Mouse (Mus musculus): ENCODE results near the gene Nol9. TPM values are rescaled to one million over a fixed set of nuclear protein-coding genes. Genes with fewer than 3 reads are reported as not detected.

The Nol9 gene
- polyA plus RNA-seq, 1 experiment from 2014 or later = 25.8 TPM

DNA sequence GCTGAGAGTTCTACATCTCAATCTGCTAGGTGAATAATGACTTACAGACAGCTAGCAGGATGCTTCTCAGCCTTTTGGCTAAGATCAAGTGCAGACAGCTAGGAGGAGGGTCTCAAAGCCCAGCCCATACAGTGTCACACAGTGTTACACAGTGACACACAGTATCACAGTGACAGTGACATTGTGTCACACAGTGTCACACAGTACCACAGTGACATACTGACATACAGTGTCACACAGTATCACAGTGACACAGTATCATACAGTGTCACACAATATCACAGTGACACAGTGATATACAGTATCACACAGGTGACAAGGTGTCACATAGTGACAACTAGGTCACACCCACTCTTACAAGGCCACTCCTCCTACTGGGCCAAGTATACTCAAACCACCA is 28.2 kb downstream of the Nol9 start:
- no peak overlapping the region for H3K4me3 ChIP-seq (replicated peaks; ENCODE audit: low read depth, low read length)
- H3K9me3 ChIP-seq (ENCODE audit: control insufficient read depth, low read length) = no peaks in the 10 kb centered on the region
- no peaks in the 10 kb centered on the region for H3K36me3 ChIP-seq (ENCODE audit: control insufficient read depth, insufficient read depth, low read length)
- no peaks in the 10 kb centered on the region for H3K27me3 ChIP-seq (ENCODE audit: control insufficient read depth, insufficient read depth, low read length)
- H3K4me1 ChIP-seq (ENCODE audit: control insufficient read depth, insufficient read depth, low read length) = peaks cover under 1% of the 10 kb centered on the region; the same call in 1 of the 2 replicates
- H3K27ac ChIP-seq (replicated peaks; ENCODE audit: low read depth, low read length) = no peak overlapping the region
- no peak overlapping the region for H3K9ac ChIP-seq (replicated peaks; ENCODE audit: low read length)
- DNase-seq (no peak), ATAC-seq (ENCODE audit: low FRiP score, low TSS enrichment) (no peak)
- no peak overlapping the region for H3K4me2 ChIP-seq (ENCODE audit: low read length)

DNA sequence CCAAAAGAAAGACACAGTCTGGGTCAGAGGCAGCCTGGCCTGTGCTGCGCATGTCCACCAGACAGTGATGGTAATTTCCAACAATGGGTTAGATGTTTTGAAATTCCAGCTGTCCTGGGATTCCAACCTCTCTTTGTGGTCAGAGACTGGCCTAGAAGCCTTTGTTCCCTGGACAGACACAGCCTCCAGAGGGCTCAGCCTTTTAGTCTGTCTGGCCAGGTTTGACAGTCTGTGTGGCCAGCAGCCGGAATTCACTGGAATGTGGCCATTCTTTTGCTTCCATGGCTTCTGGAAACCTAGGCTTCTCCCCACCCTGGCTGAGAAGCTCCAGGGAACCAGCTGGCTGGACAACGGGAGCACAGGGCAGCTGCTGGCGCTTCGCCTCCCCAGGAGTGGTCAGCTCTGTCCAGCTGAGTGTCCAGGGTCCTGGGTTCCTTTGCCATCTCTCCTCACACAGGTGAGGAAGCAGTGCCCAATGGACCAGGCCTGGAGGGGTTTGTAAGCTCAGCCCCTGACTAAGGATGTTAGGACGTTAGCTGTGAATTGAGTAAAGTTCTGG is 29.1 kb downstream of the Nol9 start:
- Histone ChIP-seq H3K4me1 (ENCODE audit: control insufficient read depth, insufficient read depth, low read length) (peaks cover 6% of the 10 kb centered on the region), H3K27ac (replicated peaks; ENCODE audit: low read depth, low read length) (no peak overlapping the region), H3K9ac (replicated peaks; ENCODE audit: low read length) (no peak overlapping the region), H3K4me3 (replicated peaks; ENCODE audit: low read depth, low read length) (no peak overlapping the region), H3K36me3 (ENCODE audit: control insufficient read depth, insufficient read depth, low read length) (no peaks in the 10 kb centered on the region), H3K4me2 (ENCODE audit: low read length) (no peak overlapping the region), H3K9me3 (ENCODE audit: control insufficient read depth, low read length) (no peaks in the 10 kb centered on the region), H3K27me3 (ENCODE audit: control insufficient read depth, insufficient read depth, low read length) (no peaks in the 10 kb centered on the region)
- 67% methylated on average over 6 of the region's 6 CpGs for WGBS
- no peak for ATAC-seq (ENCODE audit: low FRiP score, low TSS enrichment)
- no peak for DNase-seq

DNA sequence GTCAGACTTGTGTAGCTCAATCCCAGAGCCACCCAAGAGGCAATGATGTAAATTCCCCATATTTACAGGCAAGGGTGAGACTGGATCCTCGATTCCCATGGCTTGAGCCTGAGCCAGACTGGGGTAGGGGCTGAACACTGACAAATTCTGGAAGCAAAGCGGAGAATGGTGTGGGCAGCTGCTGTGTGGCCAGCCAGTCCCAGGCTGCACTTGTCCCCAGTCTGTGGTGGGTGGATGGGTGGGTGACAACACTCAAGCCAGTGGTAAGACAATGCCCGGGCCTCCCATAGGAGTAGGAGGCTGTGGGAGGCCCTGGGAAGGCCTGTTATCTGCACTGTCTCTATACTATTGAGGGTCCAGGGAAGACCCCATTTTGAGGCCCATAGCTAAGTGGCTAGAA is 30.1 kb downstream of the Nol9 start:
- Histone ChIP-seq H3K27ac (replicated peaks; ENCODE audit: low read depth, low read length) (no peak overlapping the region), H3K4me2 (ENCODE audit: low read length) (no peak overlapping the region), H3K36me3 (ENCODE audit: control insufficient read depth, insufficient read depth, low read length) (no peaks in the 10 kb centered on the region), H3K27me3 (ENCODE audit: control insufficient read depth, insufficient read depth, low read length) (no peaks in the 10 kb centered on the region), H3K9ac (replicated peaks; ENCODE audit: low read length) (no peak overlapping the region), H3K9me3 (ENCODE audit: control insufficient read depth, low read length) (no peaks in the 10 kb centered on the region), H3K4me3 (replicated peaks; ENCODE audit: low read depth, low read length) (no peak overlapping the region), H3K4me1 (ENCODE audit: control insufficient read depth, insufficient read depth, low read length) (peaks cover 6% of the 10 kb centered on the region)
- ATAC-seq (ENCODE audit: low FRiP score, low TSS enrichment) (no peak), DNase-seq (no peak)
- WGBS = 83% methylated on average over 3 of the region's 3 CpGs

DNA sequence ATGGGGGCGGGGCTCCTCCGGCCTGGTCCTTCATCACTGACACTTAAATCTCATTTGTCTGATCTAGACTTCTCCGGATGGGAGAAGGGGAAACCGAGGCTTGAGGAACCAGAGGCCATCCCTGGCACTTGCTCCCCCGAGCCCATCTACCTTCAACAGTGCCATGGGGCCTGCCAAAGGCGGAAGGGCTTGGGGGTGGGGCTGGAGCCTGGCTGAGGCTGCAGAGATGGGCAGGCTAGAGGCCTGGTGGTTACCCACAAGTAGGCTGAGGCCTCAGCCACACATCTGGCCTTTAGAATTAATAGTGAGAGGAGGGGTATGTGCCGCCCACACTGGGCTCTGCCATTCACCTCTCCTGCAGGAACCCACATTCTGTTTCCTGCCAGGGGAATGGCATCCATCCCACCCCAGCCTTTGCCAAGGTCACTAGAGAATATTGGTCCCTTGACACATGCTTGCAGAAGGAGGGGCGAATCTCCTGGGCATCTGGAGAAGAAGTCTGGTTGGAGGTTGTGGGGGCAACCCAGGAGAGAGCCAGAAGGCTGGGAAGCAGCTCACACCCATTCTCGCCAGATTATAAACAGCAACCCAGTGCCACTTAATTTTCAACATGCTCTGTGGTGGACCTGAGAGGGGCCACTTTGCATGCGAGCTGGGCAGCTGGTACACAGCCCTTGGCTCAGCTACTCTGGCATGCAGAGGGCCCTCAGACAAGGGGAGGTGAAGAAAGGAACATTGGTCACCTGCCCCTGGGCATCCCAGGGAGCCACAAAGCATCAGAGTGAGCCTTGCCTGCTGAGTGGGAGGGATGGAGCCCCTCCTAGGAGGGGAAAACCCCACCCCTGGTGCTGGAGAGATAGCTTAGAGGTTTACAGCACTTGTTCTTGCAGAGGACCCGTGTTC is 31.6 kb downstream of the Nol9 start:
- no peak overlapping the region for H3K9ac ChIP-seq (replicated peaks; ENCODE audit: low read length)
- ATAC-seq (ENCODE audit: low FRiP score, low TSS enrichment) = no peak
- H3K4me1 ChIP-seq (ENCODE audit: control insufficient read depth, insufficient read depth, low read length) = peaks cover 6% of the 10 kb centered on the region
- no peak for DNase-seq
- WGBS = 78% methylated on average over 11 of the region's 11 CpGs
- no peak overlapping the region for H3K4me3 ChIP-seq (replicated peaks; ENCODE audit: low read depth, low read length)
- no peaks in the 10 kb centered on the region for H3K9me3 ChIP-seq (ENCODE audit: control insufficient read depth, low read length)
- no peak overlapping the region for H3K4me2 ChIP-seq (ENCODE audit: low read length)
- no peak overlapping the region for H3K27ac ChIP-seq (replicated peaks; ENCODE audit: low read depth, low read length)
- no peaks in the 10 kb centered on the region for H3K27me3 ChIP-seq (ENCODE audit: control insufficient read depth, insufficient read depth, low read length)
- no peaks in the 10 kb centered on the region for H3K36me3 ChIP-seq (ENCODE audit: control insufficient read depth, insufficient read depth, low read length)

DNA sequence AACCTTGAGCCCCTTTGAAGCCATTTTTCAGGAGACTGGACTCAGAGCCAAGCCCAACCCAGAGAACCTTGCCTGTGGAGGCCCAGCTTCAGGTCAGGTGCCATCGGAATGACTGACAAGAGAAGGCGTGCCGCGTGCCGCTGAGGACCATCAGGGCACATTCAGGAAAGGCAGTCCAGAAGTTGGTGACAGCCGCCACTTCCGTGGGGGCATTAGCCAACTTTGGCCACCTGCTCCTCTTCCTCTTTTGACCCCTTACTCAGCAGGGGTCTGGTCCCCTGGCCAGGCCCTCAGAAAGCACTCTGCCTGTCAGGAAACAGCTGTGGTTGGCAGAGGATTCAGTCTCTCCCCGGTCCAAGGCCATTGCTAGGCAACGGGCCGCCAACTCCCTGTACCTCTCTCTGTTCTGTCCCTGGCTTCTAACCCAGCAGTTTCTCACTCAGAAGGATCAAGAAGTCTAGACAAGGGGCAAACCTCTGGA is 33.0 kb downstream of the Nol9 start, which contains the start of gene Plekhg5:
Plekhg5 (plus strand) TSS at position 378 of the 481 bp plus-strand sequence.
- Histone ChIP-seq H3K27ac (replicated peaks; ENCODE audit: low read depth, low read length) (no peak within 1 kb of the TSS), H3K27me3 (ENCODE audit: control insufficient read depth, insufficient read depth, low read length) (no peaks in the 10 kb centered on the region), H3K4me2 (ENCODE audit: low read length) (no peak within 1 kb of the TSS), H3K9me3 (ENCODE audit: control insufficient read depth, low read length) (no peaks in the 10 kb centered on the region), H3K4me3 (replicated peaks; ENCODE audit: low read depth, low read length) (no peak within 1 kb of the TSS), H3K4me1 (ENCODE audit: control insufficient read depth, insufficient read depth, low read length) (peaks cover 6% of the 10 kb centered on the region), H3K36me3 (ENCODE audit: control insufficient read depth, insufficient read depth, low read length) (no peaks in the 10 kb centered on the region), H3K9ac (replicated peaks; ENCODE audit: low read length) (no peak within 1 kb of the TSS)
- ATAC-seq (ENCODE audit: low FRiP score, low TSS enrichment) (no peak), DNase-seq (peak; percentile 32)
- WGBS = 53% methylated on average over 10 of the region's 10 CpGs

DNA sequence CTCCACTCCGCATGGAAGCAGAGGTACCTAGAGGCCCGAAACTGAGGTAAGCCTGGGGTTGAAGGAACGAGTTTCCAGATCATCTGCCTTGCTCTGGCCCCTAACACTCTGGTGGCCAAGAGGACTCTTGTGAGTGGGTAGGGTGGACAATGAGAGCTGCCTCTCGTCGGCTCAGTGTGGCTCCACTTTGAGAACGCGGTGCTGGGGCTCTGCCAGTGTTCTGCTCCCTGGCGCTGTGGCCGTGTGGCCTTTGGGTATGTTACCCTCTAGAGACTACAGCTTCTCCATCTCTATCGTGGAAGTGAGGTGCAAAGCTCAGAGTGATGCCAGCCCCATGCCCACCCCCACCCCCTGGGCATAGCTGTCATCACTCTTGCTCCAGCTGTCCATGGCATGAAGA is 33.5 kb downstream of the Nol9 start:
- 59% methylated on average over 10 of the region's 10 CpGs for WGBS
- Histone ChIP-seq H3K4me2 (ENCODE audit: low read length) (no peak overlapping the region), H3K9me3 (ENCODE audit: control insufficient read depth, low read length) (no peaks in the 10 kb centered on the region), H3K36me3 (ENCODE audit: control insufficient read depth, insufficient read depth, low read length) (no peaks in the 10 kb centered on the region), H3K27me3 (ENCODE audit: control insufficient read depth, insufficient read depth, low read length) (no peaks in the 10 kb centered on the region), H3K27ac (replicated peaks; ENCODE audit: low read depth, low read length) (no peak overlapping the region), H3K4me1 (ENCODE audit: control insufficient read depth, insufficient read depth, low read length) (peaks cover 6% of the 10 kb centered on the region), H3K9ac (replicated peaks; ENCODE audit: low read length) (no peak overlapping the region), H3K4me3 (replicated peaks; ENCODE audit: low read depth, low read length) (no peak overlapping the region)
- no peak for DNase-seq
- ATAC-seq (ENCODE audit: low FRiP score, low TSS enrichment) = no peak

DNA sequence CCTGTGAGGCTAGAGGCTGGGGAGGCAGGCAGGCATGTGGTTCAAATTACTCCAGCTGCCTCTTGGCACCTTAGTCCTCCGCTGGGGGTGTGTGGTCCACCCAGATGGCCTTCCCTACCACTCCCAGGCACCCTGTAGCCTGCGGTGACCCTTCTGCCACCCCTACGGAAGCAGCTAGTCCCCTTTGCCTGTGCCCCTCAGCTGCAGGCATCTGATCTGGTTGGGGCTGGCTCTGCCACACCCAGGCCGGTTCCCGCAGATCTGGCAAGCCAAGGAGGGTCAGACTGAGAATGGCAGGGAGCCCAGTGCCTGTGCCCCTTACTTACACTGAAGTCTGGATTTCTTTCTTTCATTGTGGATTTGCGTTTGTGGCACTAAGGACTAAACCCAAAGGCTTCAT is 34.6 kb downstream of the Nol9 start:
- 83% methylated on average over 6 of the region's 6 CpGs for WGBS
- Histone ChIP-seq H3K9ac (replicated peaks; ENCODE audit: low read length) (no peak overlapping the region), H3K4me2 (ENCODE audit: low read length) (no peak overlapping the region), H3K27me3 (ENCODE audit: control insufficient read depth, insufficient read depth, low read length) (no peaks in the 10 kb centered on the region), H3K4me1 (ENCODE audit: control insufficient read depth, insufficient read depth, low read length) (peaks cover 6% of the 10 kb centered on the region), H3K36me3 (ENCODE audit: control insufficient read depth, insufficient read depth, low read length) (no peaks in the 10 kb centered on the region), H3K27ac (replicated peaks; ENCODE audit: low read depth, low read length) (no peak overlapping the region), H3K9me3 (ENCODE audit: control insufficient read depth, low read length) (no peaks in the 10 kb centered on the region), H3K4me3 (replicated peaks; ENCODE audit: low read depth, low read length) (no peak overlapping the region)
- ATAC-seq (ENCODE audit: low FRiP score, low TSS enrichment) (no peak), DNase-seq (no peak)

DNA sequence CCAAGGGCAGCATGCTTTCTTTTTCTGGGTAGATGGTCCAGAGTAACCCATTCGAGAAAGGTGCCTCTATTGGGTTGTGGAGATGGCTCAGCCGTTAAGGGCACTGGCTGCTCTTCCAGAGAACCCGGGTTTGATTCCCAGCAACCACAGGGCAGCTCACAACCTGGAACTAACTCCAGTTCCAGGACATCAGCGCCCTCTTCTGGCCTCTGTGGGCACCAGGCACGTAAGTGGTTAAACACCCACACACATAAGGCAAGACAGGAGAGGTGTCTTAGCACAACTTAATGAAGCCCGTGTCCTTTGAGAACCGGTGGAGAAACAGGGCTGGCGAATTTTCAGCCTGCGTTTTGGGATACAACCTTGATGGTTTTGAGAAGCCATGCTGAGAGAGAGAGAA is 35.4 kb downstream of the Nol9 start:
- H3K36me3 ChIP-seq (ENCODE audit: control insufficient read depth, insufficient read depth, low read length) = no peaks in the 10 kb centered on the region
- H3K27ac ChIP-seq (replicated peaks; ENCODE audit: low read depth, low read length) = no peak overlapping the region
- no peaks in the 10 kb centered on the region for H3K27me3 ChIP-seq (ENCODE audit: control insufficient read depth, insufficient read depth, low read length)
- peaks cover 6% of the 10 kb centered on the region for H3K4me1 ChIP-seq (ENCODE audit: control insufficient read depth, insufficient read depth, low read length)
- no peak overlapping the region for H3K4me2 ChIP-seq (ENCODE audit: low read length)
- H3K9me3 ChIP-seq (ENCODE audit: control insufficient read depth, low read length) = no peaks in the 10 kb centered on the region
- H3K4me3 ChIP-seq (replicated peaks; ENCODE audit: low read depth, low read length) = no peak overlapping the region
- ATAC-seq (ENCODE audit: low FRiP score, low TSS enrichment) (no peak), DNase-seq (no peak)
- WGBS = 84% methylated on average over 9 of the region's 9 CpGs
- no peak overlapping the region for H3K9ac ChIP-seq (replicated peaks; ENCODE audit: low read length)

DNA sequence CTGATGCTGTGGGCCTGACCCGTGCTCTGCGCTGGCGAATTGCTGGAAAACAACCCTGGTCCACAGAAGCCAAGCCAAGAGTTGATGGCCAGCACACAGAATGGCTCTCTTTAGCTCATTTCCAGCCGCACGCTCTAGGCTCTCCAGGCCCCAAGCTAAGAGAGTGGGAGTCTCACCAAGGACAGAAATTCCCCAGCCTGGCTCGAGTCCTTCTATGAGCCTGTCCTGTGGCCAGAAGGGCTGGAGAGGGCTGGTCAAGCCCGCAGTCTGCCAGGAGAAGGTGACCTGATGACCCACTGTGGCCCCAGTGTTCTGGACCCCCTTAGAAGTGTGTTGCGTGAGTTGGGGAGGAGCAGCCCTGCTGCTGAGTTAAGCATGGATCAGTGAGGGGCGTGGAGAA is 38.1 kb downstream of the Nol9 start:
- Histone ChIP-seq H3K9ac (replicated peaks; ENCODE audit: low read length) (no peak overlapping the region), H3K27ac (replicated peaks; ENCODE audit: low read depth, low read length) (no peak overlapping the region), H3K4me2 (ENCODE audit: low read length) (no peak overlapping the region), H3K36me3 (ENCODE audit: control insufficient read depth, insufficient read depth, low read length) (no peaks in the 10 kb centered on the region), H3K9me3 (ENCODE audit: control insufficient read depth, low read length) (no peaks in the 10 kb centered on the region), H3K27me3 (ENCODE audit: control insufficient read depth, insufficient read depth, low read length) (no peaks in the 10 kb centered on the region), H3K4me3 (replicated peaks; ENCODE audit: low read depth, low read length) (no peak overlapping the region), H3K4me1 (ENCODE audit: control insufficient read depth, insufficient read depth, low read length) (peaks cover 6% of the 10 kb centered on the region)
- no peak for ATAC-seq (ENCODE audit: low FRiP score, low TSS enrichment)
- DNase-seq = no peak
- 84% methylated on average over 9 of the region's 9 CpGs for WGBS

All from midbrain, embryonic 14.5 days (tissue).